Mouse (Mus musculus) liver, embryonic 18 days (tissue): Measurements from ENCODE around the gene Prph2. TPM values are rescaled to one million over a fixed set of nuclear protein-coding genes. Genes with fewer than 3 reads are reported as not detected.

Experiments used
- polyA plus RNA-seq: library from polyadenylated mRNA; depleted of rRNA; stranded (reverse); fragments of >200 nt; gene quantifications from 2 replicates; pipeline ENCODE4 v1.2.3, GENCODE M21; 2012; rRNA removed

Gene Prph2
- polyA plus RNA-seq = not detected in 2 replicates

DNA sequence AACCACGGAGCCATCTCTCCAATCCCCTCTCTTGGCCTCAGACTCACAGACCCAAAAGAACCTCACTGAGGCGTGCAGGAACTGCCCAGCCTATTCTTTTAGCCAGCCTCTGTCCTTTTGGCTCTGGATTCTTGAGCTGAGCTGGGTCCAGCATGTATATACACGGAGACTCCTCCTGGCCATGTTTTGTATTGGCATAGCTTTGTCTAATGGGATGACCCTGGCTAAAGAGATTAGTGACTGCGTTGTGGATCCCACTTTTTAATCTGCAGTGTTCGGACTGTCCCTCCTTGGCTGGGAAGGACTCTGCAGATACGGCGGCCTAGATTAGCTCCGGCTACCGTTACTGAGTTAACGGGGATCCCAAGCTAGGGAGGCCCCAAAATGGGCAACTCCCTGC lies at the start of gene Prph2:
Prph2 (plus strand) TSS at position 274 of the 400 bp plus-strand sequence.

DNA sequence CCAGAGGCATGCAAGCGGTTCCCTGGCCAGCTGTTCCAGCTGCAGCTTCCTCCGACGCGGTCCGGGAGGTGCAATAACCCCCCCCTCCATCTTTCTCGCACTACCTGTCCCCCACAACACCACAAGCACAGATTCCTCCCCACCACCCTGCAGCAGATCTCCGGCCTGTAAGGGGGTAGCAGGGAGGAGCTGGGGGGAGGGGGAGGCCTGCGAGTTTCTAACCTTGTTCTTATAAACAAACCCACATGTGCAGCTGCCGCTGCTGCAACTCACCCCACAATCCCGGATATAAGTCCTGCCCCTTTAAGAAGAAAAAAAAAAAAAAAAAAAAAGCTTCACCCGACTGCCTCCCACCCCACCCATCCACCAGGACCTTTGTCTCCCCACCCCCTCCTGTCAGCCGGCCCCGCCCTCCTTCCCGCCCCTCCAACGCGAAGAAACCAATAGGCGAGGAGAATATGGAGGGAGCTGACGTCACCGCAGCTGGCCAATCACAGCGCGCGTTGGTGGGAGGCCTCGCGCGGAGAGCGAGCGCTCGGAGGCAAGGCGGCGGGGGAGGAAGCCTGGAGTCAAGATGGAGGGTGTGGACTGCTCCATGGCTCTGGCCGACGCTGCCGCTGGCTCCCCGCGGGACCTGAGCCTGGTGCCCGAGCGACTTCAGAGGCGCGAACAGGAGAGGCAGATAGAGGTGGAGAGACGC lies 20.0 kb upstream of the Prph2 start, which contains the start of gene Tbcc:
Tbcc (plus strand) TSS at position 569 of the 700 bp plus-strand sequence.

Other genes starting within 250 kb of the Prph2 start
- 19.6 and 20.9 TPM in 2 replicates for gene Rrp36, start 236.1 kb upstream of the Prph2 start, polyA plus RNA-seq
- gene Mea1, start 231.7 kb upstream of the Prph2 start, polyA plus RNA-seq = 34.5 and 36.5 TPM in 2 replicates
- gene Klhdc3, start 229.5 kb upstream of the Prph2 start, polyA plus RNA-seq = 33.1 and 33.8 TPM in 2 replicates
- gene Ppp2r5d, start 205.3 kb upstream of the Prph2 start, polyA plus RNA-seq = 18.2 and 20.0 TPM in 2 replicates
- 16.1 and 19.7 TPM in 2 replicates for gene Pex6, start 199.0 kb upstream of the Prph2 start, polyA plus RNA-seq
- gene Gnmt, start 181.3 kb upstream of the Prph2 start, polyA plus RNA-seq = 352 and 359 TPM in 2 replicates
- gene Cnpy3, start 158.2 kb upstream of the Prph2 start, polyA plus RNA-seq = 19.2 and 20.6 TPM in 2 replicates
- gene Ptcra, start 146.7 kb upstream of the Prph2 start, polyA plus RNA-seq = 0.02 and 0.07 TPM in 2 replicates
- gene 2310039H08Rik, start 137.8 kb upstream of the Prph2 start, polyA plus RNA-seq = 113 and 120 TPM in 2 replicates
- gene Rpl7l1, start 127.8 kb upstream of the Prph2 start, polyA plus RNA-seq = 38.3 and 40.8 TPM in 2 replicates
- gene Bicral, start 52.0 kb upstream of the Prph2 start, polyA plus RNA-seq = 2.2 and 2.3 TPM in 2 replicates
- 9.9 and 10.6 TPM in 2 replicates for gene Tbcc, start 19.8 kb upstream of the Prph2 start, polyA plus RNA-seq
- gene Ubr2, start 100.1 kb downstream of the Prph2 start, polyA plus RNA-seq = 11.8 and 14.9 TPM in 2 replicates